Mouse (Mus musculus): ENCODE data around the gene Ccdc126. TPM values are rescaled to one million over a fixed set of nuclear protein-coding genes. Genes with fewer than 3 reads are reported as not detected.

Ccdc126 gene
- polyA plus RNA-seq (2015; fragmentation: Nextera tagmentation; extraction: Ambion mirVana) = 10.3 and 12.4 TPM in 2 replicates

DNA sequence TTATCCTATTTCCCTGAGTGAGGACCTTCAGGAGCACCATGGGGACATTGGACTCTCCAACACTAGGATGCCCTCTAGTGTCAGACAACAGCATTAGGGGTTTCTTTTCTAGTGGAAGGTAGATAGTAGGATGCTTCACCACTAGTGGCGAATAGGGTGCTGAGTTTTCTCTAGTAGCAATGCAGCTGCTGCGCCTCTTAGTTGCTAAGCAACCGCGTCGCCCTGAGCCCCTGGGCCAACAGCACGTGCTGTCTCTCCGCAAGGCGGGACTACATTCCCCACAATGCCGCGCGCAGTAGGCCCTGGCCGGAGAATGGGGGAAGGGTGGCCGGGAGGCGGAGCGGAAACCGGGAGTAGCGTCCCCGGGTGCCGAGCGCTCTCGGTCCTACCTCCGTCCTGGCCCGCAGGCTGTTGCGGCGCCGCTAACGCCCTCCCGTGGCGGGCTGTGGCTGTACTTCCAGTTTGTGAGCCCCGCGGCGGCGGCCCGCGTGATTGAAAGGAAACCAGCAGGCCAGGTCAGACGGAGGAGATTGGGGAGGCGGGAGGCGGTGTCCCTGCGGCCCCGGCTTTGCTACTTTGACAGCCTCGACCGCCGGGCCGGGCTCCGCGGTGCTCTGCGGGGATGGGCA, at the start of gene Ccdc126:
Gene Ccdc126, plus strand, starts transcription at position 309 of the 629 bp plus-strand sequence.
- WGBS = under 1% methylated on average over 47 of the region's 47 CpGs
- no peaks in the 10 kb centered on the region for H3K9me3 ChIP-seq (ENCODE audit: control insufficient read depth, low read length)
- ATAC-seq = peak; percentile 100

DNA sequence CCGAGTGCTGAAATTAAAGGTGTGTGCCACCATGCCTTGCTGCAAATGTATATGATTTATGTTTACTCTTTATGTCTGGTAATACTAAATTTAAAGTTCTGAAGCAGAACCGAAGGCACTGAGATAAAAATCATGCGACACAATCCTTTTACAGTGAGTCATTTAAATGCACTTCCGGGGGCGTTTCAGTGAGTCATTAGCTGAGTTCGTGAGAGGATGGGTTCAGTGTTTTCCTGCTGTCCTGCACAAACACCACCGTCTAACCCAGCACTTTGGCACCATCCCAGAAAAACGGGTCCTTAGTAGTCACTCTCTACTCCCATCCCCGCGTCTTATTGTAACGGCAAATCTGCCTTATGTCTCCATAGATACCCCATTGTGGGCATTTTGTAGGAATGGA, 49.2 kb upstream of the Ccdc126 start:
- no peaks in the 10 kb centered on the region for H3K4me1 ChIP-seq (replicated peaks; ENCODE audit: control insufficient read depth, insufficient read depth, low read length)
- no peak overlapping the region for H3K4me2 ChIP-seq (ENCODE audit: low read length)
- H3K27me3 ChIP-seq (replicated peaks; ENCODE audit: control insufficient read depth, insufficient read depth, low read length) = no peaks in the 10 kb centered on the region
- WGBS = 59% methylated on average over 11 of the region's 11 CpGs
- H3K9ac ChIP-seq (replicated peaks; ENCODE audit: low read depth, low read length) = no peak overlapping the region
- H3K27ac ChIP-seq (ENCODE audit: low read length) = no peak overlapping the region
- H3K36me3 ChIP-seq (ENCODE audit: control insufficient read depth, insufficient read depth) = no peaks in the 10 kb centered on the region
- no peaks in the 10 kb centered on the region for H3K9me3 ChIP-seq (ENCODE audit: control insufficient read depth, low read length)
- H3K4me3 ChIP-seq (replicated peaks; ENCODE audit: low read length) = no peak overlapping the region
- no peak for ATAC-seq

More for the DNA sequence above, at the start of gene Ccdc126:
- Histone ChIP-seq H3K27ac (ENCODE audit: low read length) (peak within 1 kb of the TSS; percentile 84), H3K36me3 (ENCODE audit: control insufficient read depth, insufficient read depth) (no peaks in the 10 kb centered on the region), H3K27me3 (replicated peaks; ENCODE audit: control insufficient read depth, insufficient read depth, low read length) (no peaks in the 10 kb centered on the region), H3K4me1 (replicated peaks; ENCODE audit: control insufficient read depth, insufficient read depth, low read length) (peaks cover 5% of the 10 kb centered on the region), H3K4me3 (replicated peaks; ENCODE audit: low read length) (peak within 1 kb of the TSS; percentile 80), H3K9ac (replicated peaks; ENCODE audit: low read depth, low read length) (peak within 1 kb of the TSS; percentile 89), H3K4me2 (ENCODE audit: low read length) (peak within 1 kb of the TSS; percentile 57)

DNA sequence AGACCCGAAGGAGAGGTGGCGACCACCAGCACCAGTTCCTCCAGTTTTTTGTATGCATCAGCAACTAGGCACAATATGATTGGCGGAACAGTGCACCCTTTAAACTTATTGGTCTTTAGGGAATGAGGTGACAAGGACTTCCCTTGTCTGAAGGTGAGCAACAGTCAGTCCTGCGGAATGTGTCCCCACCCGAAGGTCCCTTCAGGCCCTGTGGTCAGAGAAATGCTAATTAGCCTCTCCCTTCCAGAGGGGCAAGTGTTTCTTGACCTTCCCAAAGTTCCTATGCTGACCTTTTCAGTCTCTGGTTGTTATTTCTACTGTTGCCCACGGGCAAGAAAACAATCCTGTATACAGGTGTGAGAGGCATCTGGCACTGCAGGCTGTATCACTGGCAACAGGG, 47.3 kb upstream of the Ccdc126 start:
- no peak overlapping the region for H3K4me2 ChIP-seq (ENCODE audit: low read length)
- 72% methylated on average over 6 of the region's 6 CpGs for WGBS
- no peak overlapping the region for H3K27ac ChIP-seq (ENCODE audit: low read length)
- H3K27me3 ChIP-seq (replicated peaks; ENCODE audit: control insufficient read depth, insufficient read depth, low read length) = no peaks in the 10 kb centered on the region
- no peak for ATAC-seq
- no peak overlapping the region for H3K9ac ChIP-seq (replicated peaks; ENCODE audit: low read depth, low read length)
- H3K4me1 ChIP-seq (replicated peaks; ENCODE audit: control insufficient read depth, insufficient read depth, low read length) = no peaks in the 10 kb centered on the region
- no peaks in the 10 kb centered on the region for H3K36me3 ChIP-seq (ENCODE audit: control insufficient read depth, insufficient read depth)
- H3K4me3 ChIP-seq (replicated peaks; ENCODE audit: low read length) = no peak overlapping the region
- H3K9me3 ChIP-seq (ENCODE audit: control insufficient read depth, low read length) = no peaks in the 10 kb centered on the region

DNA sequence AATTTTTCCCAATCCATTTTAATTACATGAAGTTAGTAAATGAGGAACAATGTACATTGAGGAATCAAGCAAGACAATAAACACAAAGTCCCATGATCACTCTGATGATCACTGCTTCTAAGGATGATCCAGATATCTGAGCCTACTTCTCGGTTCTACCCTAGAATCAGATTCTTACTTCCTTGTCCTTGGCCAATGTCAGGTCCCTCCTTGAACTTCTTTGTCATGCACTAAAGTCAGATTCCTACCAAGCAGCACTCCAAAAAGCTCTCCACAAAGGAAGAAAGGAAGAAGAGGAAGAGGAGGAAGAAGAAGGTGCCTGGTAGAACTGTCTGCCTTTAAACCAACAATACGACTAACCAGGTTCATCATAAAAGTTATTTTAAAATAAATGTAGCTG, 46.2 kb upstream of the Ccdc126 start:
- H3K4me1 ChIP-seq (replicated peaks; ENCODE audit: control insufficient read depth, insufficient read depth, low read length) = no peaks in the 10 kb centered on the region
- no peak overlapping the region for H3K27ac ChIP-seq (ENCODE audit: low read length)
- whole genome bisulfite sequencing = 89% methylated on average over 2 of the region's 2 CpGs
- H3K9ac ChIP-seq (replicated peaks; ENCODE audit: low read depth, low read length) = no peak overlapping the region
- H3K4me2 ChIP-seq (ENCODE audit: low read length) = no peak overlapping the region
- H3K9me3 ChIP-seq (ENCODE audit: control insufficient read depth, low read length) = no peaks in the 10 kb centered on the region
- no peak overlapping the region for H3K4me3 ChIP-seq (replicated peaks; ENCODE audit: low read length)
- ATAC-seq = no peak
- no peaks in the 10 kb centered on the region for H3K27me3 ChIP-seq (replicated peaks; ENCODE audit: control insufficient read depth, insufficient read depth, low read length)
- no peaks in the 10 kb centered on the region for H3K36me3 ChIP-seq (ENCODE audit: control insufficient read depth, insufficient read depth)

DNA sequence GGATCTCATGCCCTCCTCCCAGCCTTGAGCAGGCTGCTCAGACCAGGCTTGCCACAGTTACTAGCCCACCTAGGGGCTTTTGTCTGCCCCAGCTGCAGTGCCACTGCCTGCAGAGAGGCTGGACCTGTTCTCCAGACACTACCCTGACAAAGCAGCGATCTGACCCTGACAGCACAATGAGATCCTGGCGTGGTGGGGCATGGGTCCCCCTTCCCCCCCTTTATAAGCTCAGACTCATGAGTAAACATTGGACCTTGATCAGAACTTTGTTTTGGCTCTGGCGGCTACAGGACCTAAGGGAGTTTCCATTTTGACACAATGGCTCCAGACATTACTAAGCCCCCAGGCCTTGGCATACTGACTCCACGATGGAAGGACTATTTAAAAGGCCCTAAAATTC, 45.1 kb upstream of the Ccdc126 start:
- Histone ChIP-seq H3K27ac (ENCODE audit: low read length) (no peak overlapping the region), H3K9ac (replicated peaks; ENCODE audit: low read depth, low read length) (no peak overlapping the region), H3K36me3 (ENCODE audit: control insufficient read depth, insufficient read depth) (no peaks in the 10 kb centered on the region), H3K27me3 (replicated peaks; ENCODE audit: control insufficient read depth, insufficient read depth, low read length) (no peaks in the 10 kb centered on the region), H3K4me2 (ENCODE audit: low read length) (no peak overlapping the region), H3K4me3 (replicated peaks; ENCODE audit: low read length) (no peak overlapping the region), H3K4me1 (replicated peaks; ENCODE audit: control insufficient read depth, insufficient read depth, low read length) (no peaks in the 10 kb centered on the region), H3K9me3 (ENCODE audit: control insufficient read depth, low read length) (no peaks in the 10 kb centered on the region)
- WGBS = 5% methylated on average over 4 of the region's 4 CpGs
- ATAC-seq = no peak

DNA sequence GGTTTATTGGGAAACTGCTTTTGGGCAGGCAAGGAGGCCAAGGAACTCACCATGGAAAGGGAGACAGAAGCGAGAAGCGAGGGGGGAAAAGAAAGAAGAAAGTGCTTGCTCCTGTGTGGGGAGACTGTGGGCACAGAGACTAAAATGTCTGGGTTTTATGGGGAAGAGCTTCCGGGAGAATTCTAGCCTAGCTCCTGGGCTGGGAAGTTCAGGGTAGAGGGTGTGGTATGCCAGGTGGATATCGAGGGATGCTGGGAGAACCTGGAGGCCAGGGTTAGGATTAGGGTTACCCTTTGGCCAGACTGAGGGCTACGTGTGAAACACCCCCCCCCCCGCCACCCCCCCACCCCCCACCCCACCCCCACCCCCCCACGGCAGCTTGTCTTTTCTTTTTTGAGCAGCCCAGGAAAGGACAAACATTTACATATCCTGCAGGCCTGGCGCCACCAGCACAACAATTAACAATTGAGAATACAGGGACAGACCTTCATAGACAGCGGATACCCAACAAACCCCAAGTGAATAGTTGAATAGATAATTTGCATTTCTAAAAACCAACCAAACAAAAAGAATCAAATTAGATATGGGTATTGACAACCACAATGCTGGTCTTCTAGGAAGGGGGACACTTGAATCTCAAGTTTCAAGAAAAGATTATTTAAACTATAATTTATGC, 44.5 kb upstream of the Ccdc126 start:
- no peaks in the 10 kb centered on the region for H3K27me3 ChIP-seq (replicated peaks; ENCODE audit: control insufficient read depth, insufficient read depth, low read length)
- no peaks in the 10 kb centered on the region for H3K4me1 ChIP-seq (replicated peaks; ENCODE audit: control insufficient read depth, insufficient read depth, low read length)
- H3K4me3 ChIP-seq (replicated peaks; ENCODE audit: low read length) = no peak overlapping the region
- WGBS = 30% methylated on average over 9 of the region's 9 CpGs
- no peak overlapping the region for H3K27ac ChIP-seq (ENCODE audit: low read length)
- H3K4me2 ChIP-seq (ENCODE audit: low read length) = no peak overlapping the region
- no peaks in the 10 kb centered on the region for H3K9me3 ChIP-seq (ENCODE audit: control insufficient read depth, low read length)
- H3K36me3 ChIP-seq (ENCODE audit: control insufficient read depth, insufficient read depth) = no peaks in the 10 kb centered on the region
- no peak overlapping the region for H3K9ac ChIP-seq (replicated peaks; ENCODE audit: low read depth, low read length)
- no peak for ATAC-seq

DNA sequence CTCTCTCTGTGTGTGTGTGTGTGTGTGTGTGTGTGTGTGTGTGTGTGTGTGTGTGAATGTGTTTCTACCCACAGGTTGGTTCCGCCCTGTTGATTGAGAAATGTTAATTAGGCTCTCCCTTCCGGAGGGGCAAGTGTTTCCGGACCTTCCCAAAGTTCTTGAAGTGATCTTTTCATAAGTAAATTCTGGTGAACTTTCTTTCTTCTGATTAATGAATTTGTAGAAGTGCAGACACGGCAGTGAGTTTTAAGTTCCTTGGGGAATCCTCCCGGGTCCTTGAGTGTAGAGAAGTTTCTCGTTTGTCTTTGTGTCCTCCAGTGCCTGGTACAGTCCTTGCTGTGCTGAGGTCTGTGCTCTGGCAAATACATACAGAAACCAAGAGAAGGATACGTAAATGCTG, 43.8 kb upstream of the Ccdc126 start:
- no peak for ATAC-seq
- WGBS = 88% methylated on average over 7 of the region's 7 CpGs

DNA sequence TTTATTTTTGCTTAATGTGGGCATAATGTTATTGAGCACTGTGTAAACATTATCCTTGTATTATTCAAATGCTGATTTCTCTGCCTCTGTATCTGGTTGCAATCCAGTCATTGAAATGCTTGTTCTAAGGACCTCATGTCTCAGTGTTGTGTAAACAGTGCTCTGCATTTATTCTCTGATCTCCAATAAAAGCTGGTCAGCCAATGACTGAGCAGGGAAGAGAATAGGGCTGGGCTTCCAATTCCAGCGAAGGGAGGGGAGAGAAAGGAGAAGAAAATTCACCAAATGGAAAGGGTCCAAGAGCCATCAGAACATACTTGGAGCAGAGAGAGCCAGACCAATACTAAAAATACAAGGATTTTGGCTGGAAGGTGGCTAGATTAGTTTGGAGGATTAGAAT, 38.1 kb upstream of the Ccdc126 start:
- Histone ChIP-seq H3K9me3 (ENCODE audit: control insufficient read depth, low read length) (no peaks in the 10 kb centered on the region), H3K36me3 (ENCODE audit: control insufficient read depth, insufficient read depth) (no peaks in the 10 kb centered on the region), H3K9ac (replicated peaks; ENCODE audit: low read depth, low read length) (no peak overlapping the region), H3K27me3 (replicated peaks; ENCODE audit: control insufficient read depth, insufficient read depth, low read length) (no peaks in the 10 kb centered on the region), H3K4me2 (ENCODE audit: low read length) (no peak overlapping the region), H3K27ac (ENCODE audit: low read length) (no peak overlapping the region), H3K4me1 (replicated peaks; ENCODE audit: control insufficient read depth, insufficient read depth, low read length) (no peaks in the 10 kb centered on the region; the same call in 1 of the 2 replicates), H3K4me3 (replicated peaks; ENCODE audit: low read length) (no peak overlapping the region)
- peak; percentile 72 for ATAC-seq
- 13% methylated on average over 1 of the region's 1 CpGs for whole genome bisulfite sequencing

More for the DNA sequence above, 43.8 kb upstream of the Ccdc126 start:
- H3K27ac ChIP-seq (ENCODE audit: low read length) = no peak overlapping the region
- H3K27me3 ChIP-seq (replicated peaks; ENCODE audit: control insufficient read depth, insufficient read depth, low read length) = no peaks in the 10 kb centered on the region
- no peak overlapping the region for H3K9ac ChIP-seq (replicated peaks; ENCODE audit: low read depth, low read length)
- H3K9me3 ChIP-seq (ENCODE audit: control insufficient read depth, low read length) = no peaks in the 10 kb centered on the region
- H3K4me2 ChIP-seq (ENCODE audit: low read length) = no peak overlapping the region
- no peak overlapping the region for H3K4me3 ChIP-seq (replicated peaks; ENCODE audit: low read length)
- H3K36me3 ChIP-seq (ENCODE audit: control insufficient read depth, insufficient read depth) = no peaks in the 10 kb centered on the region
- H3K4me1 ChIP-seq (replicated peaks; ENCODE audit: control insufficient read depth, insufficient read depth, low read length) = no peaks in the 10 kb centered on the region

DNA sequence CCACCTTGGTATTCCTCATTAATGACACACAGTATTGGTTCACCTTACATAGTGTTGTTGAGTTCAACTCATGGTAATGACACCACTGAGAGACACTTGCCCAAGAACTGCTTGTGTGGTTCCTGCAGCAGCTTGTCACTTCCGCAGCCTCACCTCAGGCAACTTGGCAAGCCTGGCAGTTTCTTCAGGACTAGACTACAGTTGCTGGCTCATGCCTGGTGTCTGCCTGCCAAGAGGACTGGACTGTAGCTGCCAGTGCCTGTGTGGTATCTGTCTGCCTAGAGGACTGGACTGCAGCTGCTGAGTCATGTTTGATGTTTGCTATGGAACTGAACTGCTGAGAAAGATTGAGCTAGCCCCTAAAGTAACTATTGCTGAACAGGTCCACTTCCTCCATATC, 37.0 kb upstream of the Ccdc126 start:
- Histone ChIP-seq H3K4me1 (replicated peaks; ENCODE audit: control insufficient read depth, insufficient read depth, low read length) (no peaks in the 10 kb centered on the region; the same call in 1 of the 2 replicates), H3K4me3 (replicated peaks; ENCODE audit: low read length) (no peak overlapping the region), H3K9me3 (ENCODE audit: control insufficient read depth, low read length) (no peaks in the 10 kb centered on the region), H3K36me3 (ENCODE audit: control insufficient read depth, insufficient read depth) (no peaks in the 10 kb centered on the region), H3K27ac (ENCODE audit: low read length) (no peak overlapping the region), H3K9ac (replicated peaks; ENCODE audit: low read depth, low read length) (no peak overlapping the region), H3K4me2 (ENCODE audit: low read length) (no peak overlapping the region), H3K27me3 (replicated peaks; ENCODE audit: control insufficient read depth, insufficient read depth, low read length) (no peaks in the 10 kb centered on the region)
- ATAC-seq = peak; percentile 36; the same call in 1 of the 2 replicates
- 61% methylated on average over 1 of the region's 1 CpGs for WGBS

Data from forebrain, embryonic 16.5 days (tissue).